Mouse (Mus musculus) hematopoietic stem cell, adult 5-6 weeks (primary cell): ENCODE data around the gene Id3. TPM values are rescaled to one million over a fixed set of nuclear protein-coding genes. Genes with fewer than 3 reads are reported as not detected.
"Not testable (repeated sequence)": the region's sequence is repeated elsewhere in the genome, so short reads cannot be mapped to it uniquely, and the experiment has no call there.

Experiments
- ATAC-seq, 2 experiments: fragments of 125-278 bp in 1 of 2; replicated peaks in 1 of 2; 2 replicates each; pipeline ENCODE4 v1.8.0; 2016 to 2017; ENCODE audit warnings: inconsistent platforms in 2 of 2, mild to moderate bottlenecking in 2 of 2, moderate number of reproducible peaks in 2 of 2, low read depth in 1 of 2, moderate TSS enrichment in 1 of 2; ENCODE audit not compliant: low FRiP score in 2 of 2, poor library complexity in 2 of 2, severe bottlenecking in 2 of 2, insufficient read depth in 1 of 2, low TSS enrichment in 1 of 2
- total RNA-seq: library from RNA; stranded (forward); fragments of 172-1452, 232-1000 nt; gene quantifications from 2 replicates; pipeline ENCODE4 v1.2.3, GENCODE M21; 2017

The Id3 gene
- 6.8 and 7.3 TPM in 2 replicates for total RNA-seq

DNA sequence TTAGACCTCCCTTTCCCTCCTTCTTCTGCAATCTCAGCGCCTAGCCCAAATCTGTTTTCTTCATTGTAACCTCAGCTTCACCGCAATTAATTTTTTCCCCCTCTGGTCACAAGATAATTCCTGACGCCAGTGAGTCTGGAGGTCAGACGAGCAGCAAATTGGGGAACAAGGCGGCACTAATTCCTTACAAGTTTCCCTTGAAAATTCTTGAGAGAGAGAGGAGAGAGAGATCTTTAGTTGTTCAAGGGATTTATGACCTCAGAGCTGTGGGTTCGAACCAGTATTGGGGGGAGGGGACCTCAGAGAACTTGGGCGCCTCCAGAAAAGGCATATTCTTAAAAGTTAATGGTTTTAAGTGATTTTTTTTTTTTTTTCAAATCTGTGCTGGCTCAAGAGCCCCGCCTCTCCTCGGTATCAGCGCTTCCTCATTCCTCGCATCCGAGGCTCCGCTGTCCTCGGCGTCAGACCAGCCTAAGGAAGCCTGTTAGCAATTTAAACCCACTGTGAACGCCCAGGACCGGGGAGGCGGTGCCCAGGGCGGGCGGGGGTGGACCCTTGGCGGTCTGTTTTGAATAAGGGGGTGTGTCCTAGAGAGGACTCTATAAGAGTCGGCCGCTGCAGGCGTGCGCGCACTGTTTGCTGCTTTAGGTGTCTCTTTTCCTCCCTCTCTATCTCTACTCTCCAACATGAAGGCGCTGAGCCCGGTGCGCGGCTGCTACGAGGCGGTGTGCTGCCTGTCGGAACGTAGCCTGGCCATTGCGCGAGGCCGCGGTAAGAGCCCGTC, at the start of gene Id3:
Gene Id3, plus strand, starts transcription at position 305 of the 784 bp plus-strand sequence.
- ATAC-seq = peak; percentile 71 to 77

DNA sequence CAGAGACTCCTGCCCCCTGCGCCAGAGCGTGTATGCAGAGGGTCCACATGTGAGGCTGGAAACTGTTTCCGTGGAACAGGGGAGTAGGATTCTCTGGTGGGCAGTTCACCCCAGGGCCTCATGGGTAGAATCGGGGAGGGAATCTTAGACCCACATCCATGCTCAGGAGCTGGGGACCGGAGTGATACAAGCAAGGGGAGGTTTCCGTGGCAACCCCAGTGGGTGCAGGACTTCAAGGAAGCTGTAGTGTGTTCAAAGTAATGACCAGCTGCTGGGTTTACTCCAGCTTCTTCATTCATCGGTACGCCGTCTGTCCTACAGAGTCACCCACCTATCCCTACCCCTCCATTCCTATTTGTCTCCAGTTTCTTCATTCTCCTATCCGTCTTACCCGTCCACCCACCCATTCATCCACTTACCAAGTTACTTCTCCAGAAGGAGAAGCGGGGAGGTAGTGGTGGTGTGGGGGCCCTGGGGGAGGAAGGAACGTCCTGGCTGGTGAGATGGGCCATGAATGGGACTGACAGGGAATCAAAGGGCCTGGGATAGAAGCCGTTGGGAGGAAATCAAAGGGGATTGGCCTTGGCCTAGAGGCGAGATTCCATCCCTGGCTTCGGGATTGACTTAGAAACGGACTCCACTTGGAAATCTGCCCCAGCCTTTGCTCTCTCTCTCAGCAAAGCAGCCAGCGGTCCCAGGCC, 48.6 kb upstream of the Id3 start:
- no peak for ATAC-seq

DNA sequence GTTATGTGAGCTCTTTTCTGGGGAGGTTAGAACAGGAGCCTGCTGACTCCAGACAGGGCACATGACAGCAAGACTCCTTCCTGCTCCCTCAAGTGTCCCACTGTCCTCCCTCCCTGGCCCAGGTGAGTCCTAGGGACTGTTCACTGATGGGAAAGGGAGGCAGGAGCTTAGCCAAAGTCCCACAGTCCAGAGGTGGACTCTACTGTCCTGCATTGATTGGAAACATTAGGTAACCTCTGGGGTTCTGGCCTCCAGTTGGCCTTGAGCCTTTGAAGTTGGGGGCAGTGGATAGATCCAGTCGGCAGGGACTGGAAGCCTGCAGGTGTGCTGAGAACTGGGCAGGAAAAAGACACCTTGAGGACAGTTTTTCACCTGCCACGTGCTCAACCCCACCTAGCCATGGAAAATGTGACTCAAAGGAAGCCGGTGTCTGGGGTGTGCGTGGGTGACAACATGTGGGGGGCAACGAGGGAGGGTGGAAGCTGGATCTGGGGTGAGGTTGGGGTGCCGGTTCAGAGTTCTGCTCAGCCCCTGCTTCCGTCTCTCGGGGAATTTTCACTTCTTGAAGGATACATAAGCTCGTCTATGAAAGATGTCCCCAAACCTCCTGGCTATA, 47.7 kb upstream of the Id3 start:
- ATAC-seq = no peak

DNA sequence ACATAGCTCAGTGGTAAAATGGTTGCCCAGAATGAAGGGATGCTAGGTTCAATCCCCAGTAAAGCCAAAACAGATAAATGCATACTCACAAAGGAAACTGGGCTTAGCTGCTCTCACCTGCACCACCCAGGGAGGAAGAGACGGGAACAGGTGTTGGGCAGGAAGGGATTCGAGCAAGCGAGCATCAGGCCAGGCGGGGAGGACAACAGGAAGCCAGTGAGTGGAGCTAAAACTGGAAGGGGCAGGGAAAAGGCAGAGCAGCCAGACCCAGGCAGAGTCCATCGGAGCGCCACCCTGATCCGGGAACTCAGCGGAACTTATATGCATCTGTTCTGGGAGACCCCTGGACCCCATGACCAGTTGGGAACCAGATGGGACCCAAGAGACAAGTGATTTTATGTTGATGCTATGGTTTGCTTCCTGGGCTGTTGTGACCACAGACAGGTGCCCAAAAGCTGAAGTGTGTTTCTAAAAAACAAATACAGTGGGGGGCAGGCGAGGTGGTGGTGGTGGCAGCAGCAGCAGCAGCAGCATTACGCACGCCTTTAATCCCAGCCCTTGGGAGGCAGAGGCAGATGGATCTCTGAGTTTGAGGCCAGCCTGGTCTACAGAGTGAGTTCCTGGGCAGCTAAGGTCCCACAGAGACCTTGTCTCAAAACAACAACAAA, 46.7 kb upstream of the Id3 start:
- ATAC-seq = no peak

DNA sequence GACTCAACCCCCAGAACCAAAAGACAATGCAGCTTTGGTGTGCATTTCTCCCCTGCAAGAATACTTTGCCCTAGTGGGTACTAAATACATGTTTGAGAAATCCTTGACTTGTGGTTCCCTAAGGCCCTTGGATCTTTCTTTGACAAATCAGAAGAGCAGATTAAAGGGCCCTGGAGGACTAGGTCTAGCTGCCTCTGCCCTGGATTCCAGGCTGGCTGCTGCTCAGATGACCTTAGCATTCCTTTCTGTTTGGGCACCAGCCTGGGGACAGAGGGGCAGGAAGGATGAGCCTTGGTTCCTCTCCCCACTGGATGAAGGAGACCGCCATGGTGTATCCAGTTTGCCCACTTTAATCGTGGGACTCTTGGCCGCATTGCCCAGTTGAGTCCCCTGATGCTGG, 44.9 kb upstream of the Id3 start:
- ATAC-seq = no peak

GRCm38 (mm10) chr4:136100396-136101070, 42.8 kb upstream of the Id3 start:
- peak; percentile 59 to 69; a peak in 3 of 4 replicates for ATAC-seq

- ATAC-seq = not testable (repeated sequence)
Measured at GRCm38 (mm10) chr4:136101753-136102152, 41.5 kb upstream of the Id3 start.

GRCm38 (mm10) chr4:136104590-136105337, 38.5 kb upstream of the Id3 start:
- no peak for ATAC-seq

DNA sequence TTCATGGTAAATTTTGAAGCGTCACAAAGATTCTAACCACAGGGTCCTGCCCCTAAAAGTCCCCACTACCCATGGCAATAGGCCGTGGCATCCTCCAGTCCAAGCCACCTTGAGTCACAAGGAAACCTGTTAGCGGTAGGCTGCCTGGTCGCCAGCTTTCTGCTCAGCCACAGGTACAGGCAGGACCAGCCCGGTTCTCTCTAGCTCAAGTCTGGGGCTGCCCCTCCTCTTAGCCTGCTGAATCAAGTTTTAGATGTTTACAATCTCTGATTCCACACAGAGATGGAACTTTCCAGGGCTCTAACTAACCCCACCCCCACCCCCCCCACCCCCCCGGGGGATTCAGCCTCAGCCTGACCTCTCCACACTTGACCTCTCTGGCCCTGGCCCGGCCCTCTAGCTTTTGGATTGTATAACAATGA, 36.4 kb upstream of the Id3 start:
- ATAC-seq = no peak

- no peak for ATAC-seq
Measured at GRCm38 (mm10) chr4:136109153-136109552, 34.1 kb upstream of the Id3 start.

DNA sequence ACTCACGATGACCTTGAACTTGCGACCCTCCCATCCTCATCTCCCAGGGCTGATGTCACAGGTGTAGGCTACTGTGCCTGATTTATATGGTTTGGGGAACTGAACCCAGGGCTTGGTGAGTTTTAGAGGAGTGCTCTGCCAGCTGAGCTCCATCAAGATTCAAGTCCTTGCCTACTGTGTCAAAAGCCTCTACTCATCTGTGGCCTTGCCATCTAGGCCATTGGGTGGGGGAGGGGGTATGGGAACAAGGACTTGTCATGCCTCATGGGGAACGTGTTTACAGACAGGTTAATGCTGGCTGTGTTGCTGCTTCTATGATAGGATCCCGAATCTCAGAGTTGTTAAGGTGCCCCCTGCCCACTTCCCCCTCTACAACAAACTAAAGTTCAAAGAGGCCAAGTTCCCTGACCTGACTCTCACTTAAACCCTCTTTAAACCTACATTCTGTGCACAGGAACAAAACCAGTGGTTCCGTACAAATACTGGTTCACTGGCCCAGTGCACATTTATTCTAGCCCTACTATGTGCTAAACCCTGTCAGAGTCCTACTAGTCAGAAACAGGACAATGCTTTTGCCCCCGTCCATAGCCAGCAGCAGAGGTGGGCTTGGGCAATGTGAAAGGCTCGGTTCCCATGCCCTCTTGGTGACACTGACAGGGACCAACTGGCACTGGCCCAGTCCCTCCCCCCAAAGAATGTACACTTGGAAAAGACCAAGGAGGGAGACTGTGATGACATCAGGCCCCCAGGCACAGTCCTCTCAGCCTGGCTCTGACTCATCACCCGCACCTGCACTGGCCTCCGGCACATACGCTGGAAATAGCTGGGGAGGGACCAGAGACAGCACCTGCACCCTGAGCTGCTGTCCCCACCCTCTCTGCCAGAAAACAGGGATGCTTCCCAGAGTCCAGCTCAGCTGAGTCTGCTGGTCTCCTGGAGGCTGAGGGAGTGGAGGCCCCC, 33.1 kb upstream of the Id3 start:
- no peak for ATAC-seq

GRCm38 (mm10) chr4:136112344-136112743, 31.0 kb upstream of the Id3 start:
- no peak; a peak in 1 of 4 replicates for ATAC-seq

DNA sequence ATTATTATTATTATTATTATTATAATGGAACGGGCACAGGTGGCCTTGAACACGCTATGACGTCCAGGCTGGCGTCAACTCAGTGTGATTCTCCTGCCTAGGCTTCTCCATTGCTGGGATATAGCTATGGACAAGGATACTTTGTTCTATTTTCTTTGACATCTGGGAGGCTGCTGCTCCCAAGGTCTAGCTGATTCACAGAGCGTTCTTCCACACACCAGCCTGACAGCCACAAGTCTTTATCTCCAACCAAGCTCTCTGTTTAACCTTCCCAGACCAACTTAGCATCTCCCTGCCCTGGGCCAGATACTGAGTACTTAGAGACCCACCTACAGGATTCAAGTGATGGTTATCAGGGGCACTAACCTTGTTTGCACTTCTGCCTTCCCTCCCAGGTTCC, 28.6 kb upstream of the Id3 start:
- no peak for ATAC-seq

DNA sequence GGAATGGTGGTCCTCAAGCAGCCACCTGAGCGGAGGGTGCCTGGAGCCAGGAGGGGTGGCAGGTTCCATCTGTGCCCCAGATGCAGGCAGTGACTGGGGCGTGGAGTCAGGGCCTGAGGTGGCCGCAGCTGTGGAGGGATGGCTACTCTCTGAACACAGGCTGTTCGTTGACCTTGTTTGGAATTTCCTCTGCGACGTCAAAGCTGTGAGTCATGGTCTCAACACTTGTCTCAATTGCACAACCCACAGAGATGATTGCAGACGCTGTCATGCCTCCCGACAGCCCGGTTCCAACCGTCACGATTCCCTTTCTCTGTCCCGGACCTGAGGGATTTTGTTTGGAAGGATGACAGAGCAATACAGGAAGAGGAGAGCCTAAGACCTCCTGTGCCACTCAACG, 26.3 kb upstream of the Id3 start:
- peak in 1 of 2 experiments; percentile 23; a peak in 2 of 4 replicates for ATAC-seq

- ATAC-seq = no peak
Measured at GRCm38 (mm10) chr4:136120041-136120440, 23.3 kb upstream of the Id3 start.

DNA sequence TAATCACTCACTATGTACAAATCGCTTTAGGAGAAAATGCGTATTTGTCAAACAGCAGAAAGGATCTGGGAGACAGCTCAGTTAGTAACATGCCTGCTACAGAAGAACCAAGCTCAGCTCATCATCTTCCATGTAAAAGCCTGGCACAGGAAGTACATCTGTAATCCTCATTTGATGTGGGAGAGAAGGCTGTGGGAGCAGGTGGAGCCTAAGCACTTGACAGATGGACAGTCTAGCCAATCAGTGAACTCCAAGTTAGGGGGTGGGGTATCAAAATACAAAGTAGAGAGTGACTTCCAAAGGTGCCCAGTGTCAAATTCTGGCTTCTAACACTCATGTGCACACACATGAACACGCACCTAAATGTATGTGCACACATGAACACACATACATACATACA, 22.1 kb upstream of the Id3 start:
- ATAC-seq = no peak
